Mouse (Mus musculus) megakaryocyte-erythroid progenitor cell, adult 5 weeks (primary cell): ENCODE data around the gene Plk3. TPM values are rescaled to one million over a fixed set of nuclear protein-coding genes. Genes with fewer than 3 reads are reported as not detected.

Experiments used
- polyA plus RNA-seq: library from polyadenylated mRNA; stranded (reverse); fragments of >175 nt; gene quantifications from 2 replicates; pipeline ENCODE4 v1.2.3, GENCODE M21; 2012

The Plk3 gene
- polyA plus RNA-seq: 26.2 and 33.9 TPM in 2 replicates

GRCm38 (mm10) chr4:117133817-117134600, at the start of gene Plk3:
Plk3 (minus strand) TSS chr4:117133963.

GRCm38 (mm10) chr4:117181863-117182758, 48.3 kb upstream of the Plk3 start, which contains the start of gene Kif2c:
Kif2c (minus strand) TSS chr4:117182639.

GRCm38 (mm10) chr4:117155792-117156355, 22.1 kb upstream of the Plk3 start, which contains the start of gene Rps8:
Rps8 (minus strand) TSS chr4:117156243.

GRCm38 (mm10) chr4:117126675-117127290, 7.0 kb downstream of the Plk3 start, which contains the start of gene Tctex1d4:
Tctex1d4 (plus strand) TSS chr4:117126794.

GRCm38 (mm10) chr4:117125348-117125909, 8.3 kb downstream of the Plk3 start, which contains the start of gene Btbd19:
Btbd19 (minus strand) TSS chr4:117125725.

GRCm38 (mm10) chr4:117095551-117096452, 38.0 kb downstream of the Plk3 start, which contains the start of gene Ptch2:
Ptch2 (plus strand) TSS chr4:117096075.

Other genes starting within 250 kb of the Plk3 start
- 40.2 and 44.6 TPM in 2 replicates for gene Urod, start 139.6 kb downstream of the Plk3 start, polyA plus RNA-seq
- gene Hectd3, start 138.6 kb downstream of the Plk3 start, polyA plus RNA-seq: 22.4 and 23.6 TPM in 2 replicates
- gene Eif2b3, start 114.6 kb downstream of the Plk3 start, polyA plus RNA-seq: 4.7 and 5.1 TPM in 2 replicates
- 1.5 and 2.6 TPM in 2 replicates for gene Ptch2, start 37.9 kb downstream of the Plk3 start, polyA plus RNA-seq
- 17.7 and 19.9 TPM in 2 replicates for gene Btbd19, start 8.2 kb downstream of the Plk3 start, polyA plus RNA-seq
- 0.27 and 0.87 TPM in 2 replicates for gene Tctex1d4, start 7.2 kb downstream of the Plk3 start, polyA plus RNA-seq
- gene Rps8, start 22.3 kb upstream of the Plk3 start, polyA plus RNA-seq: 3,874 and 4,497 TPM in 2 replicates
- gene Kif2c, start 48.7 kb upstream of the Plk3 start, polyA plus RNA-seq: 4.0 and 4.8 TPM in 2 replicates
- 2.4 and 4.3 TPM in 2 replicates for gene Tmem53, start 118.0 kb upstream of the Plk3 start, polyA plus RNA-seq
- not detected in 2 replicates for gene Armh1, start 118.2 kb upstream of the Plk3 start, polyA plus RNA-seq